In the genomic region with DNA sequence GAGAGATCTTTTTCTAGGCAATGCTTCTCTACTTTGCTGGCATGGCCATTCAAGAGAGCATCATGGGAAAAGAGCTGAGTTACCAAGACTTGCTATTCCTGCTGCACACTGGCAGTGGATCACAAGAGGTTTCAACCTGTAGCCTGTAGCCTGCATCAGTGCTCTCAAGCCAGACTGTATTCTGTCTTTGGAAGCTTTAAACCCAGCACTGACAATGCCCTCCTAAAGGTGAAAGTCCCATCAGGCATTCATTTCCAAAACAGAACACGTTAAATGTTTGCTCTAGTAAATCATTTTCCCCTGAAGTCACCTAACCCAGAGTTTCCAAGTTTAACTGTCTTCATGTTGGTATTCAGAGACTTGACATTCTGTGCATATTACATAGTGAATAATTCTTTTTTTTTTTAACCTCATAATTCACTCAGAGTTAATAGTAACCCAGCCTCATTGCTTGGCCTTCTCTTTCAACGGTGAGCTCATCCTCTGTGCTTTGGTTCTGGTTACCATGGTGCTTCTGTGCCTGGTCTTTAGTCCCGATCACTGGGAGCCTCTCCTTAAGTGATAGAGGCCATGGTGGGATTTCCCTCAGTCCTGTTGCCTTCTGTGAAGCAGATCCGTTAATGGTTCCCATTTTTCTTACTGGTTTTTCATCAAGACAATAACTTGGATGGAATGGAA, we compare ENCODE assay signal across 27 mouse cellular contexts. TPM values are rescaled to one million over a fixed set of nuclear protein-coding genes. Genes with fewer than 3 reads are reported as not detected.
A peak's percentile ranks its signal among the peaks of the same experiment; 100 is the strongest.
DNase-seq lines count a peak whose midpoint lies in the region; ATAC-seq and TF ChIP-seq lines count a peak whose summit lies in the region.
"Had no signal": no experiment of that assay in that cellular context is flagged by ENCODE, and none has a peak within 500 bp of the region (broad histone marks: within the 10 kb centered on the region; RNA-seq: fewer than 3 reads in every experiment).

No protein-coding gene starts in this region.

- POLR2A ChIA-PET in Patski (lab: Charles Lee) = interaction anchor here (1.5 to 3.1 kb wide), 4 partner anchors 11 to 57 kb away, joined by 3 to 12 read pairs (median 8); partner anchors contain the start of gene Gclm

- no peak overlapping the region for H3K9ac ChIP-seq in kidney, embryonic 14.5 days (ENCODE audit: low read depth, low read length)
- no peak overlapping the region for H3K9ac ChIP-seq in kidney, embryonic 15.5 days
- H3K9ac ChIP-seq: forebrain, embryonic 13.5 days; heart, embryonic 12.5 days; hindbrain, embryonic 15.5 days; limb, embryonic 12.5 days; liver, embryonic 14.5 days; midbrain, embryonic 13.5 days; neural tube, embryonic 13.5 days had no signal

- TF ChIP-seq CTCF in Patski (IDR thresholded peaks at IDR 0.05) = no peak

- no peak overlapping the region for H3K4me3 ChIP-seq in kidney, embryonic 14.5 days (ENCODE audit: low read length)
- no peak overlapping the region for H3K4me3 ChIP-seq in kidney, embryonic 15.5 days (replicated peaks)
- H3K4me3 ChIP-seq: forebrain, embryonic 13.5 days; heart, adult 2 months; heart, embryonic 12.5 days; hindbrain, embryonic 15.5 days; layer of hippocampus, adult 2 months; left cerebral cortex, adult 2 months; limb, embryonic 12.5 days; midbrain, embryonic 13.5 days; neural tube, embryonic 13.5 days had no signal

- no peak for ATAC-seq in kidney, embryonic 14.5 days (ENCODE audit: low FRiP score, low TSS enrichment)
- peak; percentile 73 for ATAC-seq in Patski
- peak; percentile 52 for ATAC-seq in kidney, embryonic 15.5 days (replicated peaks; ENCODE audit: low FRiP score)
- ATAC-seq: forebrain, embryonic 13.5 days; inflammation-experienced regulatory T-cells, adult 6 months; lung, postnatal 0 days; midbrain, embryonic 13.5 days had no signal

- WGBS in kidney, embryonic 14.5 days = 77% methylated on average over 4 of the region's 4 CpGs
- 78% methylated on average over 4 of the region's 4 CpGs for WGBS in kidney, embryonic 15.5 days

- H3K27ac ChIP-seq in kidney, embryonic 14.5 days (ENCODE audit: low read depth, low read length) = no peak overlapping the region
- 0 out of 2 replicates have a peak overlapping the region, but pooled peaks have one; percentile 22 for H3K27ac ChIP-seq in kidney, embryonic 15.5 days
- H3K27ac ChIP-seq: forebrain, embryonic 13.5 days; heart, adult 2 months; hindbrain, embryonic 15.5 days; layer of hippocampus, adult 2 months; left cerebral cortex, adult 2 months; limb, embryonic 12.5 days; liver, embryonic 14.5 days; macrophage; midbrain, embryonic 13.5 days; neural tube, embryonic 13.5 days had no signal

- H3K4me1 ChIP-seq in kidney, embryonic 14.5 days (ENCODE audit: control insufficient read depth, insufficient read depth, low read length) = 0 out of 2 replicates have a peak, but pooled peaks cover 3% of the 10 kb centered on the region
- peaks cover 4% of the 10 kb centered on the region; the same call in 1 of the 2 replicates for H3K4me1 ChIP-seq in kidney, embryonic 15.5 days
- H3K4me1 ChIP-seq: heart, embryonic 12.5 days; midbrain, embryonic 13.5 days; neural tube, embryonic 13.5 days had no signal

- no peak overlapping the region for H3K4me2 ChIP-seq in kidney, embryonic 14.5 days (replicated peaks; ENCODE audit: low read depth, low read length)
- no peak overlapping the region for H3K4me2 ChIP-seq in kidney, embryonic 15.5 days
- H3K4me2 ChIP-seq: forebrain, embryonic 13.5 days; heart, embryonic 12.5 days; hindbrain, embryonic 15.5 days; limb, embryonic 12.5 days; midbrain, embryonic 13.5 days; neural tube, embryonic 13.5 days had no signal

- no peaks in the 10 kb centered on the region for H3K36me3 ChIP-seq in kidney, embryonic 14.5 days (ENCODE audit: control insufficient read depth, insufficient read depth, low read length)
- no peaks in the 10 kb centered on the region for H3K36me3 ChIP-seq in kidney, embryonic 15.5 days
- H3K36me3 ChIP-seq: heart, embryonic 12.5 days; hindbrain, embryonic 15.5 days; limb, embryonic 12.5 days; midbrain, embryonic 13.5 days; neural tube, embryonic 13.5 days had no signal

- in situ Hi-C loops in Patski (cut with MboI; ENCODE audit: low pct_unique_long_range_greater_than_20kb) = no loop called here

- DNase-seq in kidney, adult 11 months = peak; percentile 76
- no peak for DNase-seq in Patski (ENCODE audit: low read depth, low spot score)
- peak; percentile 50 to 79 for DNase-seq in kidney, postnatal 36 days
- no peak for DNase-seq in ovary, postnatal 14 days (ENCODE audit: low spot score)
- DNase-seq in urinary bladder, postnatal 25 days (ENCODE audit: low spot score) = no peak
- DNase-seq: adrenal gland, adult 8-10 months; cerebellum, adult 2 months; cerebellum, postnatal 14 days; gastrocnemius, postnatal 25 days; heart, adult 2 months; thymus, adult 2 months; thymus, postnatal 36 days had no signal

- H3K9me3 ChIP-seq in kidney, embryonic 14.5 days (ENCODE audit: control insufficient read depth, low read length) = no peaks in the 10 kb centered on the region
- no peaks in the 10 kb centered on the region for H3K9me3 ChIP-seq in kidney, embryonic 15.5 days (replicated peaks)
- H3K9me3 ChIP-seq: forebrain, embryonic 13.5 days; heart, embryonic 12.5 days; hindbrain, embryonic 15.5 days; limb, embryonic 12.5 days; midbrain, embryonic 13.5 days; neural tube, embryonic 13.5 days had no signal

- CTCF ChIA-PET in Patski (lab: Charles Lee) = interaction anchor here (0.8 to 6.7 kb wide), 9 partner anchors 11 to 656 kb away, joined by 3 to 62 read pairs (median 3); partner anchors contain the start of gene Gclm

- no peaks in the 10 kb centered on the region for H3K27me3 ChIP-seq in kidney, embryonic 14.5 days (ENCODE audit: control insufficient read depth, insufficient read depth, low read length)
- no peaks in the 10 kb centered on the region for H3K27me3 ChIP-seq in Patski
- H3K27me3 ChIP-seq in kidney, embryonic 15.5 days = no peaks in the 10 kb centered on the region
- H3K27me3 ChIP-seq: CH12.LX; forebrain, embryonic 13.5 days; heart, embryonic 12.5 days; hindbrain, embryonic 15.5 days; limb, embryonic 12.5 days; midbrain, embryonic 13.5 days; neural tube, embryonic 13.5 days had no signal

RNA-seq across cellular contexts. Expression of gene Gclm, which starts 48.6 kb away (rescaled TPM):
- polyA plus RNA-seq in kidney, embryonic 14.5 days (2014; fragmentation: Nextera tagmentation; extraction: Ambion mirVana) = 67.9 and 76.2 TPM in 2 replicates
- 459 TPM for polyA plus RNA-seq in Patski (2021)
- 91.8 and 102 TPM in 2 replicates for polyA plus RNA-seq in kidney, embryonic 15.5 days (2015; fragmentation: Nextera tagmentation; extraction: Ambion mirVana)

Comparison
In these comparisons a context has a peak if more than half of its experiments do, and no peak if none do; other contexts are left out.
1. DNase-seq: peak in kidney, adult 11 months (single experiment) and kidney, postnatal 36 days (2 of 2); none in Patski (single experiment), ovary, postnatal 14 days (single experiment) and urinary bladder, postnatal 25 days (single experiment).